Mouse (Mus musculus): ENCODE results near the gene Ier5.

Ier5 gene

GRCm38 (mm10) chr1:155102631-155103030, 3.2 kb upstream of the Ier5 start:
- no peak for DNase-seq (ENCODE audit: low read depth, low spot score)

GRCm38 (mm10) chr1:155098486-155099279, 753 bp downstream of the Ier5 start:
- peak; percentile 53 for DNase-seq (ENCODE audit: low read depth, low spot score)

GRCm38 (mm10) chr1:155097931-155098485, 1.4 kb downstream of the Ier5 start:
- DNase-seq (ENCODE audit: low read depth, low spot score), result peak; percentile 48

- DNase-seq (ENCODE audit: low read depth, low spot score), result peak; percentile 77
Observed at GRCm38 (mm10) chr1:155097354-155097753, 2.1 kb downstream of the Ier5 start.

GRCm38 (mm10) chr1:155096620-155097261, 2.7 kb downstream of the Ier5 start:
- peak; percentile 16 for DNase-seq (ENCODE audit: low read depth, low spot score)

- no peak for DNase-seq (ENCODE audit: low read depth, low spot score)
Observed at GRCm38 (mm10) chr1:155093971-155094707, 5.3 kb downstream of the Ier5 start.

GRCm38 (mm10) chr1:155093145-155093791, 6.2 kb downstream of the Ier5 start:
- DNase-seq (ENCODE audit: low read depth, low spot score), result no peak

GRCm38 (mm10) chr1:155091842-155092800, 7.3 kb downstream of the Ier5 start:
- no peak for DNase-seq (ENCODE audit: low read depth, low spot score)

GRCm38 (mm10) chr1:155091374-155091841, 8.0 kb downstream of the Ier5 start:
- DNase-seq (ENCODE audit: low read depth, low spot score), result no peak

GRCm38 (mm10) chr1:155090736-155091135, 8.7 kb downstream of the Ier5 start:
- no peak for DNase-seq (ENCODE audit: low read depth, low spot score)

GRCm38 (mm10) chr1:155090327-155090726, 9.1 kb downstream of the Ier5 start:
- DNase-seq (ENCODE audit: low read depth, low spot score), result no peak

GRCm38 (mm10) chr1:155088847-155089603, 10.4 kb downstream of the Ier5 start:
- no peak for DNase-seq (ENCODE audit: low read depth, low spot score)

- no peak for DNase-seq (ENCODE audit: low read depth, low spot score)
Observed at GRCm38 (mm10) chr1:155088046-155088445, 11.4 kb downstream of the Ier5 start.

GRCm38 (mm10) chr1:155086893-155087292, 12.5 kb downstream of the Ier5 start:
- DNase-seq (ENCODE audit: low read depth, low spot score), result no peak

GRCm38 (mm10) chr1:155086416-155086815, 13.0 kb downstream of the Ier5 start:
- DNase-seq (ENCODE audit: low read depth, low spot score), result no peak

- DNase-seq (ENCODE audit: low read depth, low spot score), result no peak
Observed at GRCm38 (mm10) chr1:155084839-155085238, 14.6 kb downstream of the Ier5 start.

GRCm38 (mm10) chr1:155083271-155084265, 15.9 kb downstream of the Ier5 start:
- DNase-seq (ENCODE audit: low read depth, low spot score), result no peak

GRCm38 (mm10) chr1:155082965-155083268, 16.5 kb downstream of the Ier5 start:
- no peak for DNase-seq (ENCODE audit: low read depth, low spot score)

Data from c-Kit-negative CD71-positive TER-119-positive erythroid progenitor cells, embryonic 14.5 days (primary cell).